Mouse (Mus musculus): ENCODE results near the gene Zfp788. TPM values are rescaled to one million over a fixed set of nuclear protein-coding genes. Genes with fewer than 3 reads are reported as not detected.
A peak's percentile ranks its signal among the peaks of the same experiment; 100 is the strongest.
"Not testable (repeated sequence)": the region's sequence is repeated elsewhere in the genome, so short reads cannot be mapped to it uniquely, and the experiment has no call there.

The Zfp788 gene
- polyA plus RNA-seq (2015; fragmentation: Nextera tagmentation; extraction: Ambion mirVana): 5.0 and 5.7 TPM in 2 replicates

DNA sequence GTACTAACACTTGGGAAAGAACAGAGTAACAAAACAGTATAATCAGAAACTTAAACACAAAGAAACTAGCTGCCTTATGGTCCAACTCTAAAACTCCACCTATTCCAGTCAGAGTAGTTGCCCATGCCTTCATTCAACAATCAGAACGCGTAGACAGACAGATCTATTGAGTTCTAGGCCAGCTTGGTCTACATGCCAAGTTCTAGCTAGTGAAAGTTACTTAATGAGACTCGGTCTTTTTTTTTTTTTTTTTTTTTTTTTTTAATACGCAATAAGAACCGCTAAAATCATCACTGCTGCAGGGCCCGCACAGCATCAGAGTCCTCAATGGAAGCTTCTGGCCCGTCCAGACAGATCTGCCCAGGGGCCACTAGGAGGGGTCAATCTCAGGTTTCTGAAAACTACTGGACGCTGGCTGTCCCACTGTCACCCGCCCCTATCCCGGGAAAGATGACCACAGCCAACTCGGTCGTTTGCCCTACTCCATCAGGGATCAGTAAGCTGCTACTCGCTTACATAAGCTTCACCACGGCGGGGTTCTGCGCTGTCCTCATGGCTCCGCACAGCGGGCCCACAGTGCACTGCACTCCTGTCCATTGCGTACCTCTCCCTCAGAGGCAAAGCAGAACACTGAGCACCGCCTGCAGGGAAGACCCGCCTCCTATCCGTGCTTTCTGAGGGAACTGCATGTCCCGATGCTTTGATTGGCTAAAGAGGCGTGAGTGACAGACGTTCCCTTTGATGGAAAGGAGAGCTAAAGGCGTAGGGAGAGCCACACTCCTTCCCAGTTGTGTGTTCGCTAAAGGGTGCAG lies at the start of gene Zfp788:
TSS of gene Zfp788 (plus strand) at position 795 of the 812 bp plus-strand sequence.
- Histone ChIP-seq H3K27ac (replicated peaks) (peak within 1 kb of the TSS; percentile 95), H3K9ac (peak within 1 kb of the TSS; percentile 85), H3K36me3 (peaks cover 41% of the 10 kb centered on the region), H3K9me3 (0 out of 2 replicates have a peak, but pooled peaks cover 6% of the 10 kb centered on the region), H3K4me2 (peak within 1 kb of the TSS; percentile 87), H3K27me3 (replicated peaks) (no peaks in the 10 kb centered on the region), H3K4me1 (peaks cover 12% of the 10 kb centered on the region), H3K4me3 (peak within 1 kb of the TSS; percentile 77)
- WGBS: 2% methylated on average over 27 of the region's 27 CpGs
- peak; percentile 97 for ATAC-seq (ENCODE audit: extremely low read depth, insufficient number of reproducible peaks, low FRiP score, low TSS enrichment)

DNA sequence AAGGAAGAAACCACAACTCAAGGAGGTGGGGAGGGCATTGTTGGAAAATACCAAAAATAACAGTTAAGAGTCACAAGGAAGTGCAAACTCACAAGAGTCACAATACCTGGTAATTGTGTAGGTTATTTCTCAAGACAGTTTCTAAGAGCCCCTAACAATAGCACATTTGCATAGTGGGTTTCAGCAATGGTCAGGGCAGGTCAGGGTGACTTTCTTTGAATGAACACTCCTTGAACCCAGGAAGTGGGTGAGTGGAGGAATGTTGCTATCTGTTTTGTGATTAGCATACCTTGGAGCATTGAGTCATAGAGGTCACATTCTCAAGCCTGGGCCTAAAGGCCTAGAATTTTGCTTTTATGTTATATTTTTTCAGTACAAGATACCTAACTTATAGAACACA lies 45.2 kb upstream of the Zfp788 start:
- not testable (repeated sequence) for H3K4me3 ChIP-seq; H3K27ac ChIP-seq (replicated peaks); H3K4me2 ChIP-seq; H3K4me1 ChIP-seq; H3K27me3 ChIP-seq (replicated peaks); H3K36me3 ChIP-seq; H3K9ac ChIP-seq; ATAC-seq (ENCODE audit: extremely low read depth, insufficient number of reproducible peaks, low FRiP score, low TSS enrichment)
- H3K9me3 ChIP-seq: peaks cover 15% of the 10 kb centered on the region

DNA sequence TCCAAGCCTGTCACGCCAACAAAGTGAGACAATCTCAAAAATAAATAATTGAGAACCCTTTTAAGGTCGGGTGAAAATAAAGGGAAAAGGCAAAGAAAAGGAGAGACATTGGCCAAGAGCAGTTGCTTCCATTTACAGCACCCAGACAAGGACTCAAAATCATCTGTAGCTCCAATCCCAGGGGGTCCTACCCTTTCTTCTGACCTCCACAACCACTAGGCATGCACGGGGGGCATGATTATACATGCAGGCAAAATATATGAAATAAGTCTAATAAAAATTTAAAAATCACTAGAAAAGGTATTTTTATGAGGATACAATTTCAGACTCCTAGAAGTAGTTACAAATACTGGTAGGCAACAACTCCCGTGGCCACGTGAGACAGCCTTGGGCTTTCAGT lies 34.4 kb upstream of the Zfp788 start:
- Histone ChIP-seq H3K4me2 (peak overlapping the region; percentile 87), H3K9ac (peak overlapping the region; percentile 86), H3K4me1 (peaks cover 8% of the 10 kb centered on the region), H3K9me3 (no peaks in the 10 kb centered on the region), H3K36me3 (0 out of 2 replicates have a peak, but pooled peaks cover 3% of the 10 kb centered on the region), H3K4me3 (peak overlapping the region; percentile 74), H3K27me3 (replicated peaks) (no peaks in the 10 kb centered on the region), H3K27ac (replicated peaks) (0 out of 2 replicates have a peak overlapping the region, but pooled peaks have one; percentile 3)
- ATAC-seq (ENCODE audit: extremely low read depth, insufficient number of reproducible peaks, low FRiP score, low TSS enrichment): no peak
- WGBS: 43% methylated on average over 5 of the region's 5 CpGs

DNA sequence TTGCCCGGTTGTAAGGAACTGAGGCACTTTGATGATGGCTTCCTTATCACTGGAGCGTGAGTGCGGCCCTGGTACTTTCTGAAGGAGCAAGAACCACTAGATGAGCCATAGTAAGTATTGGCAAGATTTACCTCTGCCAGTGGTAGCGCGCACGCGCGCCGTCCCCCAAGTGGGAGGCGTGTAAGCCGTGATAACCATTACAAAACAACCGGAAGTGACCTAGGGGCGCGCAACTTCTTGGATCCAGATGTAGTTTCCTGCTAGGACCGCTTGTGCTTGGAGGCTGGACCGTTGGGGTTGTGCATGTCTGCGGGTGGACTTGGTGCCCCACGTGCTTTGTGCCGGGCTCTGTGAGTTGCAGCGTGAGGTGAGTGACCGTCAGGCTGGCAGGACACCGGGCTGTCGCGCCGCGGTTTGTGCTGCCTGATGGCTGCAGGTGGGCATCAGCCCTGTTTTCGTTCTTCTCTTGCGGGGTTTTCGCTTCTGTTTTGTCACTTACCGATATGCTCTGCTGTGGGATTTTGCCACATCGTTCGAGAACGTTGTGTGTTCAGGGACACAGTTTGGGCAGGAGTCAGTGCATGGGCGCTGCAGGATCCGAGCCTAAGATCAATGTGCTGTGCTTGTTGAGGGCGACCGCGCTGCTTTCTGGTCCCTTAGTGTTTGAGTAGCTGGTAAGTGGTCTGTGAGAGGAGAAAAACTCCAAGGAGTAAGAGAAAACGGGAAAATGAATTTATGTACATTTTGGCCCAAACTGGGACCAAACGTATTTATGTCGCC lies 33.8 kb upstream of the Zfp788 start, which contains the start of gene 2610021A01Rik:
TSS of gene 2610021A01Rik (plus strand) at position 197 of the 780 bp plus-strand sequence.
- Histone ChIP-seq H3K9ac (peak within 1 kb of the TSS; percentile 86), H3K4me3 (peak within 1 kb of the TSS; percentile 74), H3K4me1 (peaks cover 8% of the 10 kb centered on the region), H3K27ac (replicated peaks) (peak within 1 kb of the TSS; percentile 58), H3K27me3 (replicated peaks) (no peaks in the 10 kb centered on the region), H3K36me3 (0 out of 2 replicates have a peak, but pooled peaks cover 3% of the 10 kb centered on the region), H3K9me3 (no peaks in the 10 kb centered on the region), H3K4me2 (peak within 1 kb of the TSS; percentile 87)
- peak; percentile 85 for ATAC-seq (ENCODE audit: extremely low read depth, insufficient number of reproducible peaks, low FRiP score, low TSS enrichment)
- WGBS: under 1% methylated on average over 41 of the region's 41 CpGs

DNA sequence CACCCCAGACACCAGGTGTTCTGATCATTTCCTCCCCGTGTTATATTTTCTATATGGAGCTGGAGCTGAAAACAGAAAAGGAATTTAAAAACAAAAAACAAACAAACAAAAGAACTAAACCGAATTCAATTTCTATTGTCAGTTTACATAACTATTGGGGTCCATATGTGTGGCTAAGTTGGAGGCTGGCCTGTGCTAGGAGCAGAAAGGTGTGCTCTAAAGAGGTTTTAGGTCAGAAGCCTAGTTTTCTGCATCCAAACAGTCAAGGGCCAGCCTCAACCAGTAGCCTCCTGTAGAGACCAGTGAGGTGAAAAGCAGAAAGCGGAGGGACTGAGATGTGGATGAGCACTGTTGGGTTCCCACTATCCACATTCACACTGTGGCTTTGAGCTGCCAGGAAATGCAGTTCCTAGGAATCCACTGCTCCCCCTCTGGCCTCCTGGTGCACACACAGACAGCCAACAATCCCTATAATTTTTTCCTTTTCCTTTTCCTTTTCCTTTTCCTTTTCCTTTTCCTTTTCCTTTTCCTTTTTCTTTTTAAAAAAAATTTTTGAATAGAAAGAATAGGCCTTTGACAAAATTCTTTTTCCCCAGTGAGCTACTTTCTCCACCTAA lies 33.0 kb upstream of the Zfp788 start:
- no peaks in the 10 kb centered on the region for H3K27me3 ChIP-seq (replicated peaks)
- ATAC-seq (ENCODE audit: extremely low read depth, insufficient number of reproducible peaks, low FRiP score, low TSS enrichment): no peak
- 16% methylated on average over 3 of the region's 3 CpGs for WGBS
- peak overlapping the region; percentile 74 for H3K4me3 ChIP-seq
- H3K9ac ChIP-seq: peak overlapping the region; percentile 86
- H3K4me2 ChIP-seq: peak overlapping the region; percentile 87
- peaks cover 8% of the 10 kb centered on the region for H3K4me1 ChIP-seq
- 0 out of 2 replicates have a peak overlapping the region, but pooled peaks have one; percentile 58 for H3K27ac ChIP-seq (replicated peaks)
- H3K36me3 ChIP-seq: 0 out of 2 replicates have a peak, but pooled peaks cover 3% of the 10 kb centered on the region
- no peaks in the 10 kb centered on the region for H3K9me3 ChIP-seq

DNA sequence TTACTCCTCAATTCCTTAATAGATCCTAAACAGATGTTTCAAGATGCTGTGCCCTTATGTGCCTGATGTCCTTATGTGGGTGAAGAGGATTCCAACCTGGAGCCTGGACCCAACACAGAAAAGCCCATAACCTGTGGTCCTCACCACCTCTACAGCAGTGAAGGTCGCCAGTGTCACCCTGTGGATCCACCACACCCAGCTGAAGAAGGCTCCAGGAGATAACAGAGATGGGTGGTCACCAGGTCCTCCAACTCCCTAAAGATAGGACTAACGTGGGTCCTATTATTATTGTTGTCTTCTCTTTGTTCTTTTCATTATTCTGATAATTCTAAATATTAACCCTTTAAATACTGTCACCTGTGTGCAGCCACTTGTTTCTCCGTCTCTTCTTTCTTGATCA lies 21.3 kb upstream of the Zfp788 start:
- 79% methylated on average over 3 of the region's 3 CpGs for WGBS
- no peak for ATAC-seq (ENCODE audit: extremely low read depth, insufficient number of reproducible peaks, low FRiP score, low TSS enrichment)
- H3K27me3 ChIP-seq (replicated peaks): no peaks in the 10 kb centered on the region
- no peak overlapping the region for H3K4me2 ChIP-seq
- no peak overlapping the region for H3K4me3 ChIP-seq
- no peak overlapping the region for H3K27ac ChIP-seq (replicated peaks)
- H3K9ac ChIP-seq: no peak overlapping the region
- H3K36me3 ChIP-seq: peaks cover 48% of the 10 kb centered on the region
- H3K4me1 ChIP-seq: no peaks in the 10 kb centered on the region
- no peaks in the 10 kb centered on the region for H3K9me3 ChIP-seq

DNA sequence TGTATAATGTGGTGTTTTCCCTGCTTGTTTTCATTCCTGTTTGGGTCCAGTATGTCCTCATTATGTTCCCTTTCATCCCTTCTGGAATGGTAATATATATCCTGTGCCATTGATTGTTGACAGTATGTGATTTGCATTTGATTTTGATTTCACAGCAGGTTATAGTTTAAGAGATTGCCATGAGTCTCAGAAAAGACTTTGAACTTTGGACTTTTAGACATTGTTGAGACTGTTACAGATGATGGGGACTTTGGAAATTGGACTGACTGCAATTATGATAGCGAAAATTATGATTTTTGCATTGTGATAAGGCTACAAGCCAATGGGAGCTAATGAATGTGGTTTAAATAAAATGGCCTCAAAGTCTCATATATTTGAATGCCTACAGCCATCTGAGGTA lies 16.8 kb upstream of the Zfp788 start:
- H3K9ac ChIP-seq; H3K4me2 ChIP-seq; H3K4me1 ChIP-seq; H3K27ac ChIP-seq (replicated peaks); ATAC-seq (ENCODE audit: extremely low read depth, insufficient number of reproducible peaks, low FRiP score, low TSS enrichment); H3K27me3 ChIP-seq (replicated peaks); H3K4me3 ChIP-seq; H3K9me3 ChIP-seq: not testable (repeated sequence)
- peaks cover 65% of the 10 kb centered on the region for H3K36me3 ChIP-seq
- whole genome bisulfite sequencing: 90% methylated on average over 1 of the region's 1 CpGs

DNA sequence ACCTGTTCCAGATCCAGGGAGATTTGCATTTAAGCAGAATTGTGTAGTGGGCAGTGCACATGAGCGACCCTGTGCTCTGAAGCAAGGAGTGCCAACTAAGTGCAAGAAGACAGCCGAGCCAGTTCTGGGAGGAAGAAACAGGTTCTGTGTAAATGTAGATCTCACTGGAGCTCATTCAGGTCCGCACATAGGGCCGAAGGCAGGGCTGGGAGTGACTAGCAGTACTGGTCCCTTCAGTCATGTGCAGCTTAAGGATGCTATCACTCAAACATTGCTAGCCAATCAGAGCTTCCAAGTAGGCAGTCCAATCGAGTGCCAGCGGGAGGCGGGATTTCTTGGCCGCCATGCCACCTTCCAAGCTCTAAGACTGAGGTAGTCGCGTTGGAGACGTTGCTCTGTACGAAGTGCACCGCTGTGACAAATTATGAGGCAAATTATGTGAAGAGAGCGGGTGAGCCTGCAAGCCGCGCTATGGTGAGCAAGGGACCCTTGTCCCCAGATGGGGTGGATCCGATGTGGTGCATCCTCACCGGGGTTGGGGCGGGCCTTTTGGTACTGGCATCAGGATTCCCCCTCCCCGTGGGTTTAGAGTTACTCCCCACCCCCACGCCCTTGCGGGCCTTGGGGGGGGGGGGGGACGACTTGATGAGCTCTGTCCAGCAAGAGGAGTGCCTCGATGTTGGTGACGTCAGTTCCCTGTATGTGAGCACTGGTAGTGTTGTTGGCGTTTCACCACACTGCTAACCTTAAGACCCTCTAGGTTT lies 400 bp downstream of the Zfp788 start:
- Histone ChIP-seq H3K27ac (replicated peaks) (peak overlapping the region; percentile 95), H3K4me1 (peaks cover 12% of the 10 kb centered on the region), H3K27me3 (replicated peaks) (no peaks in the 10 kb centered on the region), H3K9ac (peak overlapping the region; percentile 85), H3K36me3 (peaks cover 42% of the 10 kb centered on the region), H3K9me3 (peaks cover 8% of the 10 kb centered on the region), H3K4me3 (peak overlapping the region; percentile 77), H3K4me2 (peak overlapping the region; percentile 87)
- ATAC-seq (ENCODE audit: extremely low read depth, insufficient number of reproducible peaks, low FRiP score, low TSS enrichment): peak; percentile 91
- WGBS: under 1% methylated on average over 26 of the region's 26 CpGs

DNA sequence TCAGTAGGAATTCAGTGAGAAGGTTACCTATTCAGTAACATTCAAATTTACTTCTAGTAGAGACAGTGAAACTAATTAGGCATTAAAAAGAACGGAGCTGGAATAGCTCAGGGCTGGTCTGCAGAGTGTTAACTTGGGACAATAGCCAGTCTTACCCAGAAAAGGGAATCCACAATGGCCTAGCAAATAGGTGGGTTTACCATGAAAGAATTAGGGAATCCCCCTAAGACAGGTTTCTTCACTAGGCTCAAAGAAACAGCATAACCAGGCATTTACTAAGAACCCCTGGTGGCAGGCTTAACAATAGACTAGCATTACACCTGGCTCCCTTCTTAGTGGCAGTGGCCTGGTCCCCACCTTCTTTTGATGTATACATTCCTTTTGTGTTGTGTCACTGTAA lies 41.3 kb downstream of the Zfp788 start:
- 58% methylated on average over 1 of the region's 1 CpGs for WGBS
- not testable (repeated sequence) for H3K4me1 ChIP-seq

More for the DNA sequence above, 41.3 kb downstream of the Zfp788 start:
- H3K27ac ChIP-seq (replicated peaks); H3K36me3 ChIP-seq; ATAC-seq (ENCODE audit: extremely low read depth, insufficient number of reproducible peaks, low FRiP score, low TSS enrichment); H3K9ac ChIP-seq; H3K4me3 ChIP-seq; H3K27me3 ChIP-seq (replicated peaks); H3K4me2 ChIP-seq: not testable (repeated sequence)
- peaks cover 27% of the 10 kb centered on the region for H3K9me3 ChIP-seq
